Mouse (Mus musculus) liver, postnatal 0 days (tissue): ENCODE measurements around the gene Hist1h1t. TPM values are rescaled to one million over a fixed set of nuclear protein-coding genes. Genes with fewer than 3 reads are reported as not detected.
"Not testable (repeated sequence)": the region's sequence is repeated elsewhere in the genome, so short reads cannot be mapped to it uniquely, and the experiment has no call there.

ENCODE experiments used
- ATAC-seq: fragments of 200-750 bp; cut with Nextera tagmentation; 2 replicates; pipeline ENCODE4 v1.8.0; 2017; ENCODE audit warnings: mild to moderate bottlenecking, moderate library complexity
- DNase-seq: peaks from one replicate; pipeline ENCODE4 v3.0.0-alpha.2; 2016
- H3K27ac ChIP-seq: fragments of 300-500 bp; sonication (generic); 2 replicates; pipeline ENCODE4 v1.5.1; 2014; ENCODE audit warnings: antibody characterized with exemption, moderate library complexity, mild to moderate bottlenecking, low read depth
- H3K27me3 ChIP-seq: fragments of 300-500 bp; sonication (generic); 2 replicates; pipeline ENCODE4 v1.6.1; 2014; ENCODE audit warnings: low read length, control low read depth, mixed read lengths; ENCODE audit not compliant: insufficient read depth
- H3K36me3 ChIP-seq: fragments of 300-500 bp; sonication (generic); replicated peaks from 2 replicates; pipeline ENCODE4 v1.6.1; 2014; ENCODE audit warnings: mild to moderate bottlenecking, control low read depth, low read length, moderate library complexity, mixed read lengths; ENCODE audit not compliant: insufficient read depth
- H3K4me1 ChIP-seq: fragments of 300-500 bp; sonication (generic); 2 replicates; pipeline ENCODE4 v1.6.1; 2014; ENCODE audit warnings: antibody characterized with exemption, mild to moderate bottlenecking, control low read depth; ENCODE audit not compliant: insufficient read depth
- H3K4me2 ChIP-seq: fragments of 300-500 bp; sonication (generic); 2 replicates; pipeline ENCODE4 v1.6.1; 2014; ENCODE audit warnings: low read depth, mild to moderate bottlenecking, low read length, moderate library complexity, mixed read lengths
- H3K4me3 ChIP-seq: fragments of 300-500 bp; sonication (generic); 2 replicates; pipeline ENCODE4 v1.5.1; 2014; ENCODE audit warnings: low read depth, low read length
- H3K9ac ChIP-seq: fragments of 300-500 bp; sonication (generic); replicated peaks from 2 replicates; pipeline ENCODE4 v1.6.1; 2014; ENCODE audit warnings: mild to moderate bottlenecking, moderate library complexity
- H3K9me3 ChIP-seq: fragments of 300-500 bp; sonication (generic); 2 replicates; pipeline ENCODE4 v1.6.1; 2016; ENCODE audit warnings: mild to moderate bottlenecking, control low read depth, low read length, mixed read lengths
- CTCF ChIP-seq: sonication (generic); IDR thresholded peaks from 2 replicates; pipeline ENCODE4 v1.5.1; 2016; ENCODE audit warnings: antibody characterized with exemption, low read depth
- EP300 ChIP-seq: IDR thresholded peaks from 2 replicates; pipeline ENCODE4 v1.6.1; 2016; ENCODE audit warnings: antibody characterized with exemption, low read depth, mild to moderate bottlenecking
- WGBS: fragments of 180-500 bp; shearing (Covaris S2); extraction: QIAGEN DNeasy Blood & Tissue Kit; methylation state at CpG from one replicate; pipeline ENCODE4 v1.1.7; 2014; ENCODE audit not compliant: insufficient replicate concordance; 5-methylcytosine and 5-hydroxymethylcytosine counted together
- polyA plus RNA-seq: library from polyadenylated mRNA; unstranded; fragments of >200 nt; fragmentation: Nextera tagmentation; extraction: Ambion mirVana; gene quantifications from 2 replicates; pipeline ENCODE4 v1.2.1, GENCODE M21; 2015

Gene Hist1h1t
- polyA plus RNA-seq, 1 experiment from 2014 or later, result not detected

GRCm38 (mm10) chr13:23716261-23717042 is 20.8 kb downstream of the Hist1h1t start:
- Histone ChIP-seq H3K4me3 (no peak overlapping the region), H3K9me3 (no peaks in the 10 kb centered on the region), H3K9ac (no peak overlapping the region), H3K36me3 (no peaks in the 10 kb centered on the region), H3K4me2 (no peak overlapping the region), H3K27me3 (no peaks in the 10 kb centered on the region), H3K4me1 (0 out of 2 replicates have a peak, but pooled peaks cover 5% of the 10 kb centered on the region), H3K27ac (no peak overlapping the region)
- DNase-seq (peak; percentile 10), ATAC-seq (peak; percentile 23; the same call in 1 of the 2 replicates)
- TF ChIP-seq CTCF (no peak), EP300 (no peak)
- WGBS, result 51% methylated on average over 5 of the region's 5 CpGs

GRCm38 (mm10) chr13:23717176-23717575 is 21.6 kb downstream of the Hist1h1t start:
- no peak for TF ChIP-seq CTCF
- no peak for TF ChIP-seq EP300
- Histone ChIP-seq H3K36me3 (no peaks in the 10 kb centered on the region), H3K9me3 (no peaks in the 10 kb centered on the region), H3K4me2 (no peak overlapping the region), H3K4me1 (0 out of 2 replicates have a peak, but pooled peaks cover 3% of the 10 kb centered on the region), H3K27ac (peak overlapping the region; percentile 70; the same call in 1 of the 2 replicates), H3K9ac (0 out of 2 replicates have a peak overlapping the region, but pooled peaks have one; percentile 11), H3K27me3 (no peaks in the 10 kb centered on the region), H3K4me3 (no peak overlapping the region)
- WGBS, result 48% methylated on average over 11 of the region's 11 CpGs
- DNase-seq (peak; percentile 11), ATAC-seq (no peak)

GRCm38 (mm10) chr13:23717593-23718245 is 22.1 kb downstream of the Hist1h1t start:
- not testable (repeated sequence) for H3K9me3 ChIP-seq, H3K27me3 ChIP-seq, H3K4me3 ChIP-seq, ATAC-seq, H3K4me2 ChIP-seq, H3K36me3 ChIP-seq, H3K4me1 ChIP-seq
- Histone ChIP-seq H3K27ac (peak overlapping the region; percentile 70; the same call in 1 of the 2 replicates), H3K9ac (0 out of 2 replicates have a peak overlapping the region, but pooled peaks have one; percentile 11)
- 11% methylated on average over 2 of the region's 2 CpGs for WGBS
- peak; percentile 14 for DNase-seq

GRCm38 (mm10) chr13:23724239-23724638 is 28.6 kb downstream of the Hist1h1t start:
- no peak overlapping the region for H3K9ac ChIP-seq
- no peaks in the 10 kb centered on the region for H3K27me3 ChIP-seq
- H3K36me3 ChIP-seq, result no peaks in the 10 kb centered on the region
- H3K4me2 ChIP-seq, result no peak overlapping the region
- H3K4me3 ChIP-seq, result no peak overlapping the region
- no peaks in the 10 kb centered on the region for H3K9me3 ChIP-seq
- TF ChIP-seq EP300 (no peak), CTCF (no peak)
- 73% methylated on average over 4 of the region's 4 CpGs for WGBS
- no peak overlapping the region for H3K27ac ChIP-seq
- H3K4me1 ChIP-seq, result peaks cover 9% of the 10 kb centered on the region
- ATAC-seq (no peak), DNase-seq (peak; percentile 8)

- TF ChIP-seq EP300 (no peak), CTCF (no peak)
- no peak overlapping the region for H3K4me2 ChIP-seq
- H3K4me1 ChIP-seq, result peaks cover 12% of the 10 kb centered on the region
- no peaks in the 10 kb centered on the region for H3K27me3 ChIP-seq
- H3K9ac ChIP-seq, result no peak overlapping the region
- DNase-seq (peak; percentile 6), ATAC-seq (no peak)
- WGBS, result 56% methylated on average over 1 of the region's 1 CpGs
- H3K9me3 ChIP-seq, result no peaks in the 10 kb centered on the region
- no peaks in the 10 kb centered on the region for H3K36me3 ChIP-seq
- no peak overlapping the region for H3K4me3 ChIP-seq
- H3K27ac ChIP-seq, result no peak overlapping the region
Measured at GRCm38 (mm10) chr13:23725213-23725612, 29.6 kb downstream of the Hist1h1t start.

GRCm38 (mm10) chr13:23728472-23729191 is 33.0 kb downstream of the Hist1h1t start:
- Histone ChIP-seq H3K9ac (0 out of 2 replicates have a peak overlapping the region, but pooled peaks have one; percentile 26), H3K9me3 (no peaks in the 10 kb centered on the region), H3K4me1 (peaks cover 15% of the 10 kb centered on the region), H3K4me3 (no peak overlapping the region), H3K27ac (peak overlapping the region; percentile 39), H3K27me3 (no peaks in the 10 kb centered on the region), H3K36me3 (no peaks in the 10 kb centered on the region), H3K4me2 (0 out of 2 replicates have a peak overlapping the region, but pooled peaks have one; percentile 27)
- ATAC-seq (no peak), DNase-seq (peak; percentile 12)
- WGBS, result 61% methylated on average over 18 of the region's 18 CpGs
- TF ChIP-seq EP300, result no peak
- TF ChIP-seq CTCF, result no peak
